Mouse (Mus musculus): Measurements from ENCODE around the gene Dhx29.

DNA sequence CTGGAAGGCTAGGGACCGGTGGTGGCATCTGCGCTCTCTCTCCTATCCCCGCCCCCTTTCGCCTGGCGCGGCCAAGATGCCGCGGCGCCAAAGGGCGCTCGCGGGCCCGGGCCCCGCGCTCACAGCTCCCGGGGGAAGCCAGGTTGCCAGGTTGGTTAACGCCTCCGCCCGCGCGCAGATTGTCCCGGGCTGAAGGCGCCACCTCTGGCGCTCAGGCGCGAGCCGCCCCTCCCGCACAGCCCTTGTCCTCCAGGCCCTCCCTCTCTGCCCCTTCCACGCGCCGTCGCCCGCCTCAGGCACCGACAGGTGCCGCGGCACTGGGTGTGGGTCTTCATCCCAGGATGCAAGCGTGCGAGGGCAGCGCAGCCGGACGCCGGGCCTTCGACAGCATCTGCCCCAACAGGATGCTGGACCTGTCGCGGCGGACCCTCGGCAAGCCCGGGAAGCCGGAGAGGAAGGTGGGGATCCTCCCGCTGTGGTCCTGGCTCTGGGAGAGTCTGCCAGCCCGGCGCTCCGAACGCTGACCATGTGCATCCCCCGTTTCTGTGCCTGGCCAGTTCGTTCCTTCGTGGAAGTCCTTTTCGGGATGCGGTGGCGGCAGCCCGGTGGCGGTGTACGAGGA lies 66.4 kb downstream of the Dhx29 start, which contains the start of gene Mcidas:
- TF ChIP-seq CTCF (IDR thresholded peaks at IDR 0.05; ENCODE audit: extremely low read depth, insufficient read depth, insufficient read length, insufficient replicate concordance) (no peak), POLR2A (IDR thresholded peaks at IDR 0.05; ENCODE audit: low read depth, low read length) (no peak)

Measured in spleen, adult 2 months (tissue).